Mouse (Mus musculus): ENCODE data around the gene Psmc2.

The Psmc2 gene

GRCm38 (mm10) chr5:21803691-21804188 lies 18.7 kb downstream of the Psmc2 start:
- in situ Hi-C loops (cut with MboI; ENCODE audit: low sequenced_read_pairs), result no loop called here

DNA sequence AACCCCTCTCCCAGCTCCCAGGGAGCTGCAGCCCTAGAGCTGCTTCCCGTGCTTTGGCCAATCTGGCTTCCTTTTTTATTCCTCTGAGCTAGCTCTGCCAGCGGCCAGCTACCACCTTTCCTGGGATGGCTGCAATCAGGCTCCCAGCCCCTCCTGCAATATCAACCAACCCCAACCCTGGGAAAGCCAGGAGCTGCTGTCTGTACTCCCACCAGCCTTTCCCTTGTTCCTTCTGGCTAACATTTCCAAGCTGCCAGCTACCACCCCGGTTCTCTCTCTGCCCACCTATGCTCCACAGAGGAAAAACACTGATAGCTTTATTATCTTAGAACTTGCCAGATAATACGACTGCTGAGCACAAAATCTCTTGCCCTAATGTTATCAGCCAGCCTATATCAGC lies 19.8 kb downstream of the Psmc2 start:
- in situ Hi-C loops (cut with MboI; ENCODE audit: low sequenced_read_pairs), result no loop called here

GRCm38 (mm10) chr5:21810924-21811323 lies 25.8 kb downstream of the Psmc2 start:
- in situ Hi-C loops (cut with MboI; ENCODE audit: low sequenced_read_pairs), result no loop called here

DNA sequence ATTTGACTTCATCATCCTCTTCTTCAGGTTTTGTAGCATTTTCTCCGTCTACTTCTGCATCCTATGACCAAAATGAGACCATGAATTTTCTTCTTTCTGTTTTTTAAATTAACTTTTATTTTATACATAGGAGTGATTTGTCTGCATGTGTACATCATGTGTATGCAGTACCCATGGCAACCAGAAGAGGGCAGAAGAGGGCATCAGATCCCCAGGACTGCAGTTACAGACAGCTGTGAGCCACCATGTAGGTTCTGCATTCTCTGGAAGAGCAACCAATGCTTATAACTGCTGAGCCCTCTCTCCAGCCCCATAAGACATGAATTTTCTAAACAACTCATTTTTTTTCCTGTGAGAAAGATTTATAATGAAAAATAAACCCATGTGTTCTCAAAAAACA lies 28.9 kb downstream of the Psmc2 start:
- in situ Hi-C loops (cut with MboI; ENCODE audit: low sequenced_read_pairs), result no loop called here

GRCm38 (mm10) chr5:21826370-21826769 lies 41.3 kb downstream of the Psmc2 start:
- in situ Hi-C loops (cut with MboI; ENCODE audit: low sequenced_read_pairs), result no loop called here

DNA sequence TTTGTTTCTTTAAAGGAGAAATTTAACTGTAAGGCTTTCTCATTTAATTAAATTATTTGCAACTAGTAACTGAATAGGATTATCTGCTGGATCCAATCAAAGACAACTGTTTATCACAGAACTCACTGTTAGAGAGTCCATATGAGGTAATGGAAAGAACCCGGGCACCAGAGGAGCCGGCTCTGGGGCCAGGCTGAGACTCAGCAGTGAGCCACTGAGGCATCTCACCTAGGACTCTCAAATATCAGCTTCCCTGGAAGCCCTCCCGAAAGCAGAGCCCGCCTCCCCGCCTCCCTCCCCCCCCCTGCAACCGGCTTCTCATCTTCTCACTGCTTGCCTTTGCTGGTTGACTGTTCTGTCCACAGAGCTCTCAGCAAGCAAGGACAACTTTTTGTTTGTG lies 42.6 kb downstream of the Psmc2 start:
- in situ Hi-C loops (cut with MboI; ENCODE audit: low sequenced_read_pairs), result no loop called here

- in situ Hi-C loops (cut with MboI; ENCODE audit: low sequenced_read_pairs), result no loop called here
Observed at GRCm38 (mm10) chr5:21828855-21829254, 43.8 kb downstream of the Psmc2 start.

- in situ Hi-C loops (cut with MboI; ENCODE audit: low sequenced_read_pairs), result no loop called here
Observed at GRCm38 (mm10) chr5:21831761-21832160, 46.7 kb downstream of the Psmc2 start.

DNA sequence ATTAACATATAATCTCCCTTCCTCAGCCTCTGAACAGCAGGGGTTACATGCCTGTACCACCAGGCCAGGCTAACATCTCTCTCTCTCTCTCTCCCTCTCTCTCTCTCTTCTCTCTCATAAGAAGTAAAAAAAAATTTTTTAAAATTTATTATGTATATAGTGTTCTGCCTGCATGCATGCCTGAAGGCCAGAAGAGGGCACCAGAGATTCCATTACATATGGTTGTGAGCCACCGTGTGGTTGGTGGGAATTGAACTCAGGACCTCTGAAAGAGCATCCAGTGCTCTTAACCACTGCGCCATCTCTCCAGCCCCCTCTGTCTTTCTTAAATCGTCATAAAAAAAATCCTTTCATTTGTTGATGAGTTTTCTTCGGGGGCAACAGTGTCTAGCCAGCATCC lies 59.6 kb downstream of the Psmc2 start:
- in situ Hi-C loops (cut with MboI; ENCODE audit: low sequenced_read_pairs), result no loop called here

GRCm38 (mm10) chr5:21846616-21847290 lies 61.7 kb downstream of the Psmc2 start:
- in situ Hi-C loops (cut with MboI; ENCODE audit: low sequenced_read_pairs), result no loop called here

- in situ Hi-C loops (cut with MboI; ENCODE audit: low sequenced_read_pairs), result no loop called here
Observed at GRCm38 (mm10) chr5:21847438-21847837, 62.4 kb downstream of the Psmc2 start.

- in situ Hi-C loops (cut with MboI; ENCODE audit: low sequenced_read_pairs), result no loop called here
Observed at GRCm38 (mm10) chr5:21851679-21852340, 66.7 kb downstream of the Psmc2 start.

Measured in CH12F3 (cell line).